Mouse (Mus musculus) limb, embryonic 10.5 days (tissue): ENCODE measurements around the gene Sbsn. TPM values are rescaled to one million over a fixed set of nuclear protein-coding genes. Genes with fewer than 3 reads are reported as not detected.
A peak's percentile ranks its signal among the peaks of the same experiment; 100 is the strongest.

Source experiments
- DNase-seq: peaks from one replicate; pipeline ENCODE4 v3.0.0-alpha.2; 2017; ENCODE audit warnings: low spot score
- H3K27ac ChIP-seq: fragments of 300-500 bp; sonication (generic); 2 replicates; pipeline ENCODE4 v1.5.1; 2016; ENCODE audit warnings: mild to moderate bottlenecking
- H3K27me3 ChIP-seq: fragments of 300-500 bp; sonication (generic); 2 replicates; pipeline ENCODE4 v1.6.1; 2016; ENCODE audit warnings: low read depth, mild to moderate bottlenecking; ENCODE audit not compliant: poor library complexity, severe bottlenecking
- H3K36me3 ChIP-seq: fragments of 300-500 bp; sonication (generic); 2 replicates; pipeline ENCODE4 v1.6.1; 2016; ENCODE audit warnings: mild to moderate bottlenecking, moderate library complexity
- H3K4me1 ChIP-seq: fragments of 300-500 bp; sonication (generic); 2 replicates; pipeline ENCODE4 v1.6.1; 2016
- H3K4me3 ChIP-seq: fragments of 300-500 bp; sonication (generic); 2 replicates; pipeline ENCODE4 v1.5.1; 2016; ENCODE audit warnings: mild to moderate bottlenecking, moderate library complexity
- H3K9me3 ChIP-seq: fragments of 300-500 bp; sonication (generic); replicated peaks from 2 replicates; pipeline ENCODE4 v1.6.1; 2016; ENCODE audit warnings: mild to moderate bottlenecking
- WGBS: fragments of 180-500 bp; shearing (Covaris S2); methylation state at CpG from one replicate; pipeline ENCODE4 v1.1.7; 2016; 5-methylcytosine and 5-hydroxymethylcytosine counted together
- polyA plus RNA-seq: library from polyadenylated mRNA; unstranded; fragments of >200 nt; fragmentation: Nextera tagmentation; extraction: Ambion mirVana; gene quantifications from 2 replicates; pipeline ENCODE4 v1.2.1, GENCODE M21; 2016

Gene Sbsn
- 1.1 and 1.4 TPM in 2 replicates for polyA plus RNA-seq

DNA sequence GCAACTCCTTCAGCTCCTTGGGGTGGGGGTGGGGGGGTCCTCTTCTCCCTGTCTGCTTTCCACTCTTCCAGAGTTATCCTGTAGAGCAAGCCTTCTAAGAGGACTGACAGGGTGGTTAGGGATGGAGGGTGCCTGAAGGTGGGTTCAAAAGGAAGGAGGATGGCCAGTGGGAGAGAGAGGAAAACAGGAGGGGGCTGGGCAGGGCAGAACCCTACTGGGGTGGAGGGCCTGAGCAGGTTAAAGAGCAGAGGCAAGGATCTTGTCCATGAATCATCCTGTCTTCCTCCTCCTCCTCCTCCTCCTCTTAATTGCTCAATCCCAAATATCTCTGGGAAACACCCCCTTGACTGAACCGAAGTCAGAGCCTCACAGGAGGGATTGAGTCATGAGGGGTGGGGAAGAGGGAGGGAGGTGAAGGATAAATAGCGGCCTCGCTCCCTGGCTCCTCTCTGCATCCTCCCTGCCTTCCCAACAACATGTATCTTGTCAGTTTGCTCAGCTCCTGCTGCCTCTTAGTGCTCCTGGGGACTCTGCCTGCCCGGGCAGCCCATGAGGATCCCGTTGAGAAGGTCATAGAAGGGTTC is at the start of gene Sbsn:
Sbsn (plus strand) TSS at position 386 of the 584 bp plus-strand sequence.
- Histone ChIP-seq H3K4me1 (0 out of 2 replicates have a peak, but pooled peaks cover 7% of the 10 kb centered on the region), H3K9me3 (no peaks in the 10 kb centered on the region; the same call in 1 of the 2 replicates), H3K27me3 (no peaks in the 10 kb centered on the region), H3K27ac (0 out of 2 replicates have a peak within 1 kb of the TSS, but pooled peaks have one; percentile 42), H3K36me3 (peaks cover 29% of the 10 kb centered on the region), H3K4me3 (no peak within 1 kb of the TSS)
- 44% methylated on average over 5 of the region's 5 CpGs for WGBS
- no peak for DNase-seq

DNA sequence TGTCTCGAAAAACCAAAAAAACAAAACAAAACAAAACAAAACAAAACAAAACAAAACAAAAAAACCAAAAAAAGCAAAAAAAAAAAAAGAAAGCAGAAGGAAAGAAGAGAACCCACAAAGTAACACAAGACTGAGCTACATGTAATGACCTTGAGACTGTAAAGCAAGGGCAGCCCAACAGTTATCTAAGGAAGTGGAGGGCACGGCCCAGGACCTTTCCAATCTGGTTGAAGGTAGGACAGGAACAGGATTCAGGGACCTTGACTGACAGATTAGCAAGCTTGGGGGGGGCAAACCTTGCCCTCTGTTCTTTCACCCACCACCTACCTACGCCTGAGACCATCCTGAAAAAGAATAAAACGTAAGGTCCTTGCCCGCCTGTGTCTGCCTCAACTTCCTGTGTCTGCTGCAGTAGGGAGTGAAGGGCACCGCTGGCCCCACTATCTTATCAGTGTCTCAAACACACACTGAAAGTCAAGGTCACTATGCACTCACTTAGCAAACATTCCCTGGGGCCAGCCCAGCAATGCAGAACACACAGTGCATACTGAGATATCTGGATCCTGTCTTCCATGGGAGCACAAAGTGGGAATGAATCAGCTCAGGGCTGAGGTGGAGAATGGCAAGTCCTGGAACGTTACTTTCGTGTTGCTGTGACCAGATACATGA is 44.9 kb upstream of the Sbsn start:
- Histone ChIP-seq H3K27ac (no peak overlapping the region), H3K27me3 (no peaks in the 10 kb centered on the region), H3K4me1 (no peaks in the 10 kb centered on the region), H3K9me3 (no peaks in the 10 kb centered on the region), H3K4me3 (no peak overlapping the region), H3K36me3 (no peaks in the 10 kb centered on the region)
- WGBS: 86% methylated on average over 8 of the region's 8 CpGs
- DNase-seq: no peak

DNA sequence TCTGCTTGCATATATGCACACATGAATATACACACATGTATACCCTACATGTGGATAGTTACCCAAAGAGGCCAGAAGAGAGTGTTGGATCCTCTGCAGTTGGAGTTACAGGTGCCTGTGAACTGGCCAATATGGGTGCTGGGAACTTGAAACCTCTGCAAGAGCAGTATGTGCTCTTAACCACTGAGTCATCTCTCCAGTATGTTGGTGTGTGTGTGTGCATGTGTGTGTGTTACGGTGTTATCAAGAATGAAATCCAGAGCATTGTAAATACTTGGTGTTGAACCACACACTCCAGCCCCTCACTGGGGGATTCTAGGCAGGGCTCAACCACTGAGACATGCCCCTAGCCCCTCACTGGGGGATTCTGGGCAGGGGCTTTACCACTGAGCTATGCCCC is 43.8 kb upstream of the Sbsn start:
- Histone ChIP-seq H3K4me3 (no peak overlapping the region), H3K27ac (no peak overlapping the region), H3K9me3 (no peaks in the 10 kb centered on the region), H3K36me3 (no peaks in the 10 kb centered on the region), H3K27me3 (peaks cover 5% of the 10 kb centered on the region; the same call in 1 of the 2 replicates), H3K4me1 (no peaks in the 10 kb centered on the region)
- WGBS: 100% methylated on average over 1 of the region's 1 CpGs
- DNase-seq: no peak

DNA sequence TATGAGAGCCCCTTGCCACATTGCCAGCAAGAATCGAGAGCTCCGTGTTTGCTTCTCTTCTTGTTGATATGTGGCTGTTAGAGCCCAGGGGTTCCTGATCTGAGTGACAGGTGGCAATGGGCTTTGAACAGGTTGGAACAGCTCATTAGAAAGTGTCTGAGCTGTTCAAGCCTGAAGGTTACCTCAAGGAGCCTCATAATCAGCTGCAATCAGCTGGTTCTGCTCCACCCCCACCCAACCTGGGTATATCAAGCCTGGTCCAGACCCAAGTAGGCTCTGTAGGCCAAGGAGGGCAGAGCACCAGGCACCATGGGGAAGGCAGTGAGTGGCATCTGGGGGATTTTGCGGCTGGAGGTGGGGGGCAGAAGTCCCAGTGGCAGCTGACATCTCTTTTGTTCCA is 39.3 kb upstream of the Sbsn start, which contains the start of gene Atp4a:
Atp4a (plus strand) TSS at position 268 of the 400 bp plus-strand sequence.
- Histone ChIP-seq H3K27me3 (peaks cover 29% of the 10 kb centered on the region), H3K36me3 (no peaks in the 10 kb centered on the region), H3K4me3 (no peak within 1 kb of the TSS), H3K4me1 (peaks cover 2% of the 10 kb centered on the region), H3K9me3 (no peaks in the 10 kb centered on the region), H3K27ac (no peak within 1 kb of the TSS)
- WGBS: 86% methylated on average over 3 of the region's 3 CpGs
- no peak for DNase-seq

DNA sequence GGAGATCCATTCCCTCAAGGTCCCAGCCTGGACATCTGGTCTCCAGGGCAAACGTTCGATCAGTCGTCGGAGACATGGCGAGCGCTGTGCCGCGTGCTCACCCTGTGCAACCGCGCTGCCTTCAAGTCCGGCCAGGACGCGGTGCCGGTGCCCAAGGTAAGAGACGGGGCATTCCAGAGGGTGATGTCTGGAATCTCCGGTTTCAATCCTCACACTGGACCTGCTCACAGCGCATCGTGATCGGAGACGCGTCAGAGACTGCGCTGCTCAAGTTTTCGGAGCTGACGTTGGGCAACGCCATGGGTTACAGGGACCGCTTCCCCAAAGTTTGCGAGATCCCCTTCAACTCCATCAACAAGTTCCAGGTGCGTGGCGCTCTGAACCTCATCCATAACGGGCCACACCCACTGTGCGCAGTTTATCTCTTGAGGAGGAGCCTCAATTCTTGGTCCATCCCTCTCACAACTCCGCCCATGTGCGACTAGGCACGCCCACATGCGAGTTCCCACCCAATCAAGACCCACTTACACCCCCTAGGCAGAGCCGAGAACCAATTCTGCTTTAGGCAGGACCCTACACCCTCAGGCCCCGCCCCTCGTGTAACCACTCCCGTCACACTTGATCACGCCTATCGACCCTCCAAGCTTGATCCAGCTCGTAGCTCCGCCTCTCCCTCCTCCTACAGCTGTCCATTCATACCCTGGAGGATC is 34.1 kb upstream of the Sbsn start:
- Histone ChIP-seq H3K27ac (no peak overlapping the region), H3K4me3 (peak overlapping the region; percentile 48), H3K36me3 (no peaks in the 10 kb centered on the region), H3K27me3 (peaks cover 61% of the 10 kb centered on the region), H3K4me1 (peaks cover 11% of the 10 kb centered on the region), H3K9me3 (no peaks in the 10 kb centered on the region)
- DNase-seq: peak; percentile 73
- 2% methylated on average over 43 of the region's 43 CpGs for WGBS

DNA sequence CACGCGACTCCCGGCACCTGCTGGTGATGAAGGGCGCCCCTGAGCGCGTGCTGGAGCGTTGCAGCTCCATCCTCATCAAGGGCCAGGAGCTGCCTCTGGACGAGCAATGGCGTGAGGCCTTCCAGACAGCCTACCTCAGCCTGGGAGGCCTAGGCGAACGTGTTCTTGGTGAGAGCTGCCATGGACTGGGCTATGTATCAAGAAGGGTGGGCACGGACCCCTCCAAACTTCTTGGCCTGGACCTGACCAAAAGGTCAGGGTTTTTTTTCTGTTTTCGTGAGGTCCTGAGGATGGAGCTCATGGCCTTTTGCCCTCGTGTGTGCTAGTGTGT is 33.6 kb upstream of the Sbsn start:
- H3K9me3 ChIP-seq: no peaks in the 10 kb centered on the region
- peaks cover 11% of the 10 kb centered on the region for H3K4me1 ChIP-seq
- H3K27ac ChIP-seq: no peak overlapping the region
- 9% methylated on average over 14 of the region's 14 CpGs for WGBS
- H3K36me3 ChIP-seq: no peaks in the 10 kb centered on the region
- DNase-seq: no peak
- peaks cover 59% of the 10 kb centered on the region for H3K27me3 ChIP-seq
- peak overlapping the region; percentile 48 for H3K4me3 ChIP-seq

DNA sequence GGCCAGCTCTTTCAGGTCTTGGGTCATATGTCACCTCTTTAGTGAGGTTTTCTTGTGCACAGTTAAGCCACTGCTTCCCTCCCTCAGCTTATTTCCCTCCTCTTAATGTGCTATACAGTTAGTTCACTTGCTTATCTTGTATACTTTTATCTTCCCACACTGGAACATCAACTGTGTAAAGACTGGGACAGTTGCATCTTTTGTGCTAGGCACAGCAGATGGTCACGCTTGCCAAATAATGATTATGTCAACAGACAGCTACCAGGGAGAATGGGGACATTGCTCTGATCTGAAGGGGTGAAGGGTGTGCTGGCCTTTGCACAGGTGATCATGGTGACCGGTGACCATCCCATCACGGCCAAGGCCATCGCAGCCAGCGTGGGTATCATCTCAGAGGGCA is 31.6 kb upstream of the Sbsn start:
- Histone ChIP-seq H3K27me3 (peaks cover 58% of the 10 kb centered on the region), H3K9me3 (no peaks in the 10 kb centered on the region), H3K27ac (no peak overlapping the region), H3K4me1 (peaks cover 30% of the 10 kb centered on the region), H3K4me3 (no peak overlapping the region), H3K36me3 (no peaks in the 10 kb centered on the region)
- no peak for DNase-seq
- WGBS: 96% methylated on average over 5 of the region's 5 CpGs

DNA sequence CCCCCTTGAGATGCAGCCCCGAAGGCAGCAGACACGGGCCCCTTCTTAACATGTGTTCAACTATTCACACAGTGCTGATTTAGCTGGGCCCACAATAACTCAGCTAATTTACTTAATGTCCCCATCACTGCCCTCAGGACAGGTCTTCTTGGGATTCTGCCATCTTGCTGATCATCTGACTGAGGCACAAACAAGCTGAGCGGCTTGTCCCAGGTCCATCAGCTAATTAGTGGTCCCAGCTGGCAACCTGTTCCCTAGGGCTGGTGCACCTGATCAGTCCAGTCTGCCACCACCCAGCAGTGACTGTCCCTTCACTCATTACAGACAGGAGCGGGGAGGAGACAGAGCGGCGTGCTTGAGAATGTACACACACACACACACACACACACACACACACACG is 30.0 kb upstream of the Sbsn start:
- H3K9me3 ChIP-seq: no peaks in the 10 kb centered on the region
- no peak overlapping the region for H3K4me3 ChIP-seq
- no peak overlapping the region for H3K27ac ChIP-seq
- H3K4me1 ChIP-seq: peaks cover 36% of the 10 kb centered on the region
- H3K36me3 ChIP-seq: peaks cover 10% of the 10 kb centered on the region
- H3K27me3 ChIP-seq: peaks cover 42% of the 10 kb centered on the region
- 83% methylated on average over 7 of the region's 7 CpGs for WGBS
- no peak for DNase-seq

DNA sequence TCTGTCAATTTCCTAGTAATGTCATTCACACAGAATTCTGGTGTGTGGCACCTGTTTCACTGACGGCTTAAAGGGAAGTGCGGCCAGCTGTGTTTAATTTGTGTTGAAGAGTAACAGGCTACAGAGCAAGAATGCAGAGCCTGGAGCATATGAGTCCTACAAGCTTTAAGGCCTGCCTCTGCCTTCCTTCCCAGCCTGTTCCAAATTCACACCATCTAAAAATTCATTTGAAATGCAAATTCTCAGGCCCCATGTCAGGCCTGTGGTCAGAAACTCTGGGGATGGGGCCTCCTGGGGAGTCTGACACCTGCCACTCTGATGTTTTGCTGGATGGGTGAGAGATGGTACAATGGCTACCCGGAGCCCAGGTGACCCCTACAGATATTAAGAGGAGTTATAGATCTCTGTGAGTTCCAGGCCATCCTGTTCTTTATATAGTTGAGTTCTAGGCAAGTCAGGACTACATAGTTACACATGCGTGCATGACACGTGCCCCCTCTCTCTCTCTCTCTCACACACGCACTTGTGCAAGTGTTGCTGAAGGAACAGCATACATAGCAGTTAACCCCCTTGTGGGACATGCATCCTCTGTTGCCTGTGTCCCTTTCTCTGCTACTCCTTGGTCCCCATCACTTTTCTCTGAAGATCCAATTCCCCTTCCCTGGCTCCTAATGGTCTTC is 27.9 kb upstream of the Sbsn start:
- H3K4me3 ChIP-seq: no peak overlapping the region
- H3K27ac ChIP-seq: no peak overlapping the region
- H3K9me3 ChIP-seq: no peaks in the 10 kb centered on the region
- peaks cover 31% of the 10 kb centered on the region for H3K4me1 ChIP-seq
- peaks cover 30% of the 10 kb centered on the region for H3K36me3 ChIP-seq
- no peak for DNase-seq
- peaks cover 20% of the 10 kb centered on the region; the same call in 1 of the 2 replicates for H3K27me3 ChIP-seq
- 70% methylated on average over 6 of the region's 6 CpGs for WGBS

DNA sequence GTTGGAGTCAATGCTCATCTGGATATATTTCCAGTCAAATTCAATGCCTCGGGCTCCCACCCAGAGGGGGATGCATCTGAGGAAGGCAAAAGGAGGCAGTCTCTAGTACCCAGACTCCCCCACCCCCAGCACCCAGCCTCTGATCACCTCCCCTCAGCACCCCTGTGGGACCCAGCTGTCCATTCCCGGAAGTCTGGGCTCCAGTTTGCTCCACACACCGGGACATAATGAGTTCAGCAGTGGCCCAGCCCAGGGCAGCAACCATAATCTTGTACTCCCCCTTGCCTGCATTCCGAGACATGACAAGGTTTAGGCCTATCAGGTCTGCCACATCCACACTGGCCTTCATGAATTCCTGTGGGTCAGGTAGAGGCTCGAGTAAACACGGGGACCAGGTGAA is 23.1 kb upstream of the Sbsn start:
- DNase-seq: no peak
- peak overlapping the region; percentile 73 for H3K4me3 ChIP-seq
- 88% methylated on average over 6 of the region's 6 CpGs for WGBS
- no peaks in the 10 kb centered on the region for H3K27me3 ChIP-seq
- peaks cover 45% of the 10 kb centered on the region for H3K36me3 ChIP-seq
- H3K4me1 ChIP-seq: peaks cover 39% of the 10 kb centered on the region
- no peak overlapping the region for H3K27ac ChIP-seq
- no peaks in the 10 kb centered on the region for H3K9me3 ChIP-seq

DNA sequence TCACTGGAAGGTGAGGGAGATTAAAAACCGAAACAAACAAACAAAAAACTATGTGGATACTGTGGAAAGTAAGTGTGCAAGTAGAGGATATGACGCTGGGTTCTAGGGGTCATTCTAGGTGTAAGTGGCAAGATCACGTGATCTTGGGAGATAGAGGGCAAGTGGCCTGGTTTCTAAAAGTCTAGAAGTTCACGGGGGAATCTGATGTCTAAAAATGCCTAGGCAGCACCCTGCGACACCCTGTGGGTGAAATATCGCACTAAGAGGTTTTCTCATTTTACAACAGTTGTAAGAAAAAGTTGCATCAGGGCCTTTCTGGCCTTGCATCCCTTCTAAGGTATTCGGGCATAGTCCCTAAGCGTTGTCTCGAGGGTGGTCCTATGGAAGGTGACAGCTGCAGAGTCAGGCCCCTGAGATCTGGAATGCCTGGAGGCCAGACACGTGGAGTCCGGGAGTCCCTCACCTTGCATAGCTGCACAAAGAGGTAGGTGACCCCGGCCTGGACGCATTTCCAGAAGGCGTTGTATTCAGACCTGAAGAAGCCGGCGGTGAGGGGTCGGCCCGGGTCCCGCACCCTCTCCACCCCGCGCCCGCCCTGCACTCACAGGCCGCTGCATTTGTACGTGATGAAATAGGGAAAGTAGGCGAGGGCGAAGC is 22.4 kb upstream of the Sbsn start:
- Histone ChIP-seq H3K27me3 (no peaks in the 10 kb centered on the region), H3K4me1 (peaks cover 32% of the 10 kb centered on the region), H3K9me3 (no peaks in the 10 kb centered on the region), H3K36me3 (peaks cover 52% of the 10 kb centered on the region), H3K27ac (peak overlapping the region; percentile 88), H3K4me3 (peak overlapping the region; percentile 73)
- WGBS: 9% methylated on average over 26 of the region's 26 CpGs
- DNase-seq: no peak

DNA sequence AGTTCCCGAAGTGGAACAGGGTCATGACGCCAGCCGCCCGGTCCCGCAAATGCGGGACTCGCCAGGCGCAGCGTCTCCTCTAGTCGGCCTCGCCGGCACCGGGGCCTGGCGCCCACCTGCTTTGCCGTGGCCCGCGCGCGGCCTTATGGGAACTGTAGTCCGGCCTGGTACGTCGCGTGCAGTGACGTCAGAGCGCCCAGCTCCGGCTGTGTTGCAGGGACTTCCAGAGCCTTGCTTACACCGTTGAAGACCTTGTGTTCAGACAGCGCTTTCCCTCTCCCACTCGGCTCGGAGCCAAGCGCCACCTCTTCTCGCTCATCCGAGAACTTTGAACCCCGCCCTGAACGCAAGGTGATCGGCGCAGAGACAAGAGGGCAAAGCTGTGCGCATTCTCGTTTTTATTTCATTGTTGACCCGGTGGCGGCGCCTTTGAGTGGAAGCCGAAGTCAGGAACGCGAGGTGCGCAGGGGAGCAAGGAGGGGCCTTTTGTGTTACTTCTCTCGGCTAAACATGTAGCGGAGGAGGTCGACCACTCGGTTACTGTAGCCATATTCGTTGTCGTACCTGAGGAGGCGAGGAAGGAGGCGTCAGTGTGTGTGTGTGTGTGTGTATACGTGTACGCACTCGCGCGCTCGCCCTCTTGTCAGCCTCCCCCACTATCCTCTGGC is 21.7 kb upstream of the Sbsn start, which contains the start of gene Tmem147:
Tmem147 (minus strand) TSS at position 145 of the 668 bp plus-strand sequence.
- H3K27me3 ChIP-seq: no peaks in the 10 kb centered on the region
- peaks cover 59% of the 10 kb centered on the region for H3K36me3 ChIP-seq
- under 1% methylated on average over 60 of the region's 60 CpGs for WGBS
- peak; percentile 96 for DNase-seq
- H3K4me1 ChIP-seq: peaks cover 26% of the 10 kb centered on the region
- peak within 1 kb of the TSS; percentile 73 for H3K4me3 ChIP-seq
- H3K27ac ChIP-seq: peak within 1 kb of the TSS; percentile 88
- H3K9me3 ChIP-seq: no peaks in the 10 kb centered on the region
